Mouse (Mus musculus) heart, embryonic 11.5 days (tissue): Measurements from ENCODE around the gene Gm21190. TPM values are rescaled to one million over a fixed set of nuclear protein-coding genes. Genes with fewer than 3 reads are reported as not detected.
"Not testable (repeated sequence)": the region's sequence is repeated elsewhere in the genome, so short reads cannot be mapped to it uniquely, and the experiment has no call there.

Experiments
- ATAC-seq: fragments of 200-750 bp; cut with Nextera tagmentation; replicated peaks from 2 replicates; pipeline ENCODE4 v1.8.0; 2017; ENCODE audit warnings: moderate library complexity; ENCODE audit not compliant: insufficient number of reproducible peaks, low FRiP score, low TSS enrichment
- H3K27ac ChIP-seq: fragments of 300-500 bp; sonication (generic); 2 replicates; pipeline ENCODE4 v1.5.1; 2014; ENCODE audit warnings: mild to moderate bottlenecking, low read depth, low read length
- H3K27me3 ChIP-seq: fragments of 300-500 bp; sonication (generic); 2 replicates; pipeline ENCODE4 v1.6.1; 2014; ENCODE audit warnings: mild to moderate bottlenecking, low read length, mixed read lengths; ENCODE audit not compliant: control insufficient read depth, insufficient read depth
- H3K36me3 ChIP-seq: fragments of 300-500 bp; sonication (generic); 2 replicates; pipeline ENCODE4 v1.6.1; 2014; ENCODE audit warnings: mild to moderate bottlenecking, low read length, moderate library complexity, mixed read lengths; ENCODE audit not compliant: control insufficient read depth, insufficient read depth
- H3K4me1 ChIP-seq: fragments of 300-500 bp; sonication (generic); 2 replicates; pipeline ENCODE4 v1.6.1; 2014; ENCODE audit warnings: low read length; ENCODE audit not compliant: control insufficient read depth, insufficient read depth
- H3K4me2 ChIP-seq: fragments of 300-500 bp; sonication (generic); 2 replicates; pipeline ENCODE4 v1.6.1; 2014; ENCODE audit warnings: mild to moderate bottlenecking, moderate library complexity
- H3K4me3 ChIP-seq: fragments of 300-500 bp; sonication (generic); 2 replicates; pipeline ENCODE4 v1.5.1; 2014; ENCODE audit warnings: low read depth, low read length
- H3K9ac ChIP-seq: fragments of 300-500 bp; sonication (generic); 2 replicates; pipeline ENCODE4 v1.6.1; 2014; ENCODE audit warnings: mild to moderate bottlenecking, low read depth, low read length, moderate library complexity
- H3K9me3 ChIP-seq: fragments of 300-500 bp; sonication (generic); replicated peaks from 2 replicates; pipeline ENCODE4 v1.6.1; 2016; ENCODE audit warnings: low read length; ENCODE audit not compliant: control insufficient read depth
- WGBS: fragments of 180-500 bp; shearing (Covaris S2); extraction: QIAGEN DNeasy Blood & Tissue Kit; methylation state at CpG from one replicate; pipeline ENCODE4 v1.1.7; 2014; ENCODE audit not compliant: insufficient replicate concordance; 5-methylcytosine and 5-hydroxymethylcytosine counted together
- polyA plus RNA-seq: library from polyadenylated mRNA; unstranded; fragments of >200 nt; fragmentation: Nextera tagmentation; extraction: Ambion mirVana; gene quantifications from 2 replicates; pipeline ENCODE4 v1.2.1, GENCODE M21; 2014

The Gm21190 gene
- polyA plus RNA-seq, 1 experiment from 2014 or later: not detected

DNA sequence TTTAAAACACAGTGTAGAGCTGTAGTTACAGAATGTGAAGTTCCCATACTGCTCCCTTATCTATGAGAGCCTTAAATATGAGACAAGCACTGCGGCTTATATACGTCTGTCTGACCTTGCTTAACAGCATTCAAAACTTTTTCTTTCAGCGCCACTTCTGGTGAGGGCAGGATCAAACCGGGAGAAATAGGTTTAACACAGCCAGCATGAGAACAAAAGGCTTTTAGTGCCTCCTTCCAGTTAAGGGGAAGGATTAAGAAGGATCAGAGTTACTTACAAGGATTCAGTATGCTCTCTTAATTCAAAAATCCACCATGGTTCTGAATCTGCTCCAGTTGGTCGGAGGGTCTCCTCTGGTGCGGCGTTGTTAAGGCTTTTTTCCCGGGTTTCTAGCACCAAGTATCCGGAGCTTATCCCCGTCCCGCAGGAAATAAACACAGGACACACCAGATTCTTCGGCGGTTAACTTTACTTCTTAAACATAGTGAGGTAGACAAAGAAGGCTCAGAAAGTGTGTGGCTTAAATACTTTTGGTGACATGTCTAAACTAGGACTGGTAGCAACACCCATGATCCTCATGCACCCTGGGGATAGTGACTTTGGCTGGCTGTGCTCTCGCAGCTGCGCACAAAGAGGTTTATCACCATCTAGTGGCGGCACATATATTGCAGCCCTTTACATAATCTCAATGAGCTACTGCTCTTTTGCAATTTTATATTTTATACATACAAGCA, 22.3 kb downstream of the Gm21190 start:
- no peak overlapping the region for H3K9ac ChIP-seq
- no peak overlapping the region for H3K4me3 ChIP-seq
- peak; percentile 53; the same call in 1 of the 2 replicates for ATAC-seq

DNA sequence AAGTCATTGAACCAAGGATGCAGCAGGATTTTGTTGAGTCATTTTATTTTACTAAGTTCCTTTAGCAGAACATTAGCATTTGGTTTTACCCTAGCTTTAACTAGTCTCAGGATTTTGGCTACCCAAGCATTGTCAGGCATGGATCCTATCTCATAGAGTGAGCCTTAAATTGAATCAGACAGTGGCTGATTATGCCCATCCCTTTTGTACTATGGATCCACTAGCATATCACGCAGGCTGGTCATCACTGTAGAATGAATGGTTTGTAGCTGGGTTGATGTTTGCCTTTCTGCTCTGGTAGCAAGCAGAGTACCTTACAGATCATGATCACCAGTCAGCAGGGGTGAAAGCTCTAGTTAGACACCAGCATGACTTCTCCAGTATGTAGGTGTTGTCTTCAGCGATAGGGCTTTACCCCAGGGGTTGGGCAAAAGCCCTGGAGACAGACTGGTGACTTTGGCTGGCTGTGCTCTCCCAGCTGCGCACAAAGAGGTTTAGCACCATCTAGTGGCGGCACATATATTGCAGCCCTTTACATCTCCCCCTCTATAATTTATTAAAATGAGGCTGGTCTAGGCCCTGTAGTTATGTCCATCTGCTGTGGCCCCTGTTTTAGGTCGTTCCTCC, 30.1 kb downstream of the Gm21190 start:
- peak; percentile 89 for ATAC-seq
- H3K36me3 ChIP-seq, H3K4me1 ChIP-seq, H3K27me3 ChIP-seq, H3K27ac ChIP-seq, H3K9ac ChIP-seq, H3K4me3 ChIP-seq, H3K4me2 ChIP-seq: not testable (repeated sequence)
- H3K9me3 ChIP-seq: peaks cover 12% of the 10 kb centered on the region
- 26% methylated on average over 5 of the region's 5 CpGs for WGBS

More for the DNA sequence above, 22.3 kb downstream of the Gm21190 start:
- H3K4me1 ChIP-seq: no peaks in the 10 kb centered on the region
- no peak overlapping the region for H3K27ac ChIP-seq
- H3K4me2 ChIP-seq: peak overlapping the region; percentile 25
- WGBS: 45% methylated on average over 16 of the region's 16 CpGs
- H3K9me3 ChIP-seq: peaks cover 12% of the 10 kb centered on the region
- H3K27me3 ChIP-seq: no peaks in the 10 kb centered on the region
- no peaks in the 10 kb centered on the region for H3K36me3 ChIP-seq

DNA sequence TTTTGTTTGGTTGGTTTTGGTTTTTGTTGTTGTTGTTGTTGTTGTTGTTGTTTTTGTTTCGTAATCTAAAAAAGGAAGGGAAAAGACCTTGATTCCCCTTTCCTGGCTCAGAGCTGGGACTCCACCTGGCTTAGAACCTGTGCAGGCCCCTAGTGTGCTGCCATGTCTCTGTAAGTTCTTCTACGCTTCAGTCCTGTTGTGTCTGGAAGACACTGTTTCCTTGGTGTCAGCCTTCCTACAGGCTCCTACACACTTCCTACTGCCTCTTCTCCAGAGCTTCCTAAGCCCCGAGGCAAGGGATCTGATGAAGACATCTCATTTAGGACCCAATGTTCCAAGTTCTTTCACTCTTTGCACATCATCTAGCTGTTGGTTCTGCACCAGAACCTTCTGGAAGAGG, 30.7 kb downstream of the Gm21190 start:
- H3K36me3 ChIP-seq, H3K9ac ChIP-seq, H3K27me3 ChIP-seq, H3K4me2 ChIP-seq, H3K4me3 ChIP-seq, H3K27ac ChIP-seq, H3K4me1 ChIP-seq: not testable (repeated sequence)
- 0 out of 2 replicates have a peak, but pooled peaks have one; percentile 55 for ATAC-seq
- WGBS: 65% methylated on average over 3 of the region's 3 CpGs
- peaks cover 12% of the 10 kb centered on the region for H3K9me3 ChIP-seq

DNA sequence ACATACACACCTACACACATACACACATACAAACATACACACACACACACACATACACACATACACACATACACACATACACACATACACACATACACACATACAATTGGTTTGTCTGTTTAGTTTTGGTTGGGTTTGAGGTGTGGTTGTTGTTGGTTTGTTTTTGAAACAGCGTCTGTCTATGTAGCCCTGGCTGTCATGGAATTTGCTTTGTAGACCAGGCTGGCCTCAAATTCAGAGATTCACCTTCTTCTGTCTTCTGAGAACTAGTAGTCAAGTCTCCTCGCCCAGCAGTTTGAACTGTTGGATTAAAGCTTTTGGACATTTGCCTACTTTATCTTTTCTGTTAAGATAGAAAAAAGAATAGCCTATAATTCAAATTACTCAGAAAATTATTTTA, 38.1 kb downstream of the Gm21190 start:
- ATAC-seq: peak; percentile 65

DNA sequence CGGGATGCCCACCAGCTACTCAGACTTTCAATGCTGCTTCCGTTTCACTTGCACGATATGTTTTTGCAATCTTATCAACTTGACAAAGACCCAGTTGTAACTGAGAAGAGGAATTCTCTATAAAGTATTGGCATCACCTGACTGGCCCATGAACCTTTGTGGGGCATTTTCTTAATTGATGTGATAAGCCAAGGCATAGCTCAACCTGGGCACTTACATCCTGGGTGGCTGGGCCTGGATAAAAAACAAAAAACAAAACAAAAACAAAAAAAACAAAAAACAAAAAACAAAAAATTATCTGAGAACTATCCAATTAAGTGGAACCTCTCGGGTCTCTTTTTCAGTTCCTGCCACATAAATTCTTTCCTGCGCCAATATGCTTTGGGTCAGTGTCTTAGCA, 40.3 kb downstream of the Gm21190 start:
- no peak overlapping the region for H3K9ac ChIP-seq
- no peak overlapping the region for H3K4me3 ChIP-seq
- H3K4me1 ChIP-seq: no peaks in the 10 kb centered on the region
- H3K27ac ChIP-seq: no peak overlapping the region
- no peaks in the 10 kb centered on the region for H3K36me3 ChIP-seq
- 77% methylated on average over 5 of the region's 5 CpGs for WGBS
- H3K27me3 ChIP-seq: no peaks in the 10 kb centered on the region
- ATAC-seq: peak; percentile 81
- H3K4me2 ChIP-seq: no peak overlapping the region
- peaks cover 12% of the 10 kb centered on the region for H3K9me3 ChIP-seq

More for the DNA sequence above, 38.1 kb downstream of the Gm21190 start:
- WGBS: 54% methylated on average over 2 of the region's 2 CpGs
- not testable (repeated sequence) for H3K36me3 ChIP-seq, H3K9ac ChIP-seq, H3K27me3 ChIP-seq, H3K4me2 ChIP-seq, H3K9me3 ChIP-seq, H3K4me3 ChIP-seq, H3K27ac ChIP-seq, H3K4me1 ChIP-seq

DNA sequence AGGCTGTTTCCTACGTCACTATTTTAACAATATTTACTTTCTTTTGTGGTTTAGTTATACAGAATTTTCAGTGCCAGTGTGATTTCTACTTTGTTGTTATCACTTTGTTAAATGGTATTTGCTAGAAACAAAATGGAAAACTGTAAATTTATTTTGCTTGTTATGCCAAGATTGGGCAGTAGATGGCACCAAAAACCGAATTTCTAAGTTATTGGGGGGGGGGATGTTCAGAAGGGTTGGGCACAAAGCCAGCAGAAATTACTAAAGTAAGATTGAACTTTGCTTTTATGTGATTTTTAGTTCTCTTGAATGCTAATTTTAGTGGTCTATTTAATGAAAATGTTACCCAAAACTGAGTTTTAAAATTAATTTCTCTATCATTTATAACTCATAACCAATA, 44.4 kb downstream of the Gm21190 start:
- H3K4me2 ChIP-seq, H3K27me3 ChIP-seq, ATAC-seq, H3K4me3 ChIP-seq, H3K27ac ChIP-seq, H3K36me3 ChIP-seq, H3K4me1 ChIP-seq, H3K9ac ChIP-seq: not testable (repeated sequence)
- WGBS: 21% methylated on average over 2 of the region's 2 CpGs
- peaks cover 19% of the 10 kb centered on the region for H3K9me3 ChIP-seq

DNA sequence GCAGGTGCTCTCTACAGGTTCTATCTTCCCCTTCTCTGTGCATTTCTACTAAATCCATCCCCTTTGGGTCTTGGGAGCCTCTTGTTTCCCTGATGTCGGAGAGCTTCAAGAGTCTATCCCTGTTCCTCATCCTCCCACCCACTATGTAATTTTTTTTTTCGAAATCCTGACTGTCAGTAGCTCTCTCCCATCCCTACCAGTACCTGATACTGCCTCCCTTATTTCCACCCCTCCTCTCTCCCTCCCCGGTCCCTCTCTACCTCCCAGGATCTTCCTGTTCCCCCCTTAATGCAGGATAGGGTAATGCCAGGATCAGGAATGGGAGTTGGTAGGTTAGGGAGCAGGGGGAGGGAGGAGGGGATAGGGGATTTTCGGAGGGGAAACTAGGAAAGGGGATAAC, 45.4 kb downstream of the Gm21190 start:
- H3K9me3 ChIP-seq: peaks cover 19% of the 10 kb centered on the region
- not testable (repeated sequence) for H3K4me1 ChIP-seq, H3K27me3 ChIP-seq, H3K4me2 ChIP-seq, H3K27ac ChIP-seq, H3K4me3 ChIP-seq, H3K9ac ChIP-seq, H3K36me3 ChIP-seq
- ATAC-seq: peak; percentile 42; the same call in 1 of the 2 replicates
- 51% methylated on average over 4 of the region's 4 CpGs for whole genome bisulfite sequencing

DNA sequence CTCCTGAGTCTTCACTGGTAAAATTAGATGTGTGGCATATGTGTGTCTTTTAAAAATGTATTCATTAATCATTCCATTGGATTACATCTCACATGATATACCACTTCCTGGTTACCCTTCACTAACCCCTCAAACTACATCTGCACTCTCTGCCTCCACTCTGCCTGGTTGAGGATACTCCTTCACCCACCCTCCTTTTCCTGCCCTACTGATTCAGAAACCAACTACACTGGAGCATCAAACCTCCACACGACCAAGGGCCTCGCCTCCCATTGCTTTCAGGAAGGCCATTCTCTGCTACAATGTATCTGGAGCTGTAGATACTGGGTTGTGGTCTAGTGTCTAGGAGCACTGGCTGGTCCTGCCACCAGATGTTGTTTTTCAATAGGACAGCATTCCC, 46.2 kb downstream of the Gm21190 start:
- WGBS: 50% methylated on average over 2 of the region's 2 CpGs
- peaks cover 19% of the 10 kb centered on the region for H3K9me3 ChIP-seq
- not testable (repeated sequence) for ATAC-seq, H3K4me1 ChIP-seq, H3K4me2 ChIP-seq, H3K36me3 ChIP-seq, H3K27me3 ChIP-seq, H3K27ac ChIP-seq, H3K4me3 ChIP-seq, H3K9ac ChIP-seq

DNA sequence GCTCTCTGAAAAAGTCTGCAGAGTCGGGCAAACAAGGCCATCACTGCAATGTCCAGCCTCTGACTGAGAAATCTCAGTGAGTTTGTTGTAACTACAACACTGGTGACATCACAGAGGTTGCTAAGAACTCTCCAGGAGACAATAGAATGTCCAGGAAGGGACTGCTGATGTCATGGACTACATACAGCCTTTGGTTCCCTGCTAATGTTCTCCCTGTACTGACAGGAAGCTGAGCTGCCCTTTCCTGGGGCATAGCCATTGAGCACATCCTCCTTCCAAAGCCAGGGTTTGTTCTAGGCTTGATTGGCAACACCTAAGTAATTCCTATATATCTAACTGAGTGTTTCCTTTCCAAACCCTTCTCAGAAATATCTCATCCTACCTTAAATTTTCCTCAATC, 52.6 kb downstream of the Gm21190 start, which contains the start of gene Gm21149:
Gene Gm21149, minus strand, starts transcription at position 101 of the 400 bp plus-strand sequence.
- not testable (repeated sequence) for ATAC-seq, H3K9ac ChIP-seq, H3K4me2 ChIP-seq, H3K36me3 ChIP-seq, H3K9me3 ChIP-seq, H3K27me3 ChIP-seq, H3K27ac ChIP-seq, H3K4me1 ChIP-seq, H3K4me3 ChIP-seq
- 52% methylated on average over 1 of the region's 1 CpGs for WGBS
